Mouse (Mus musculus) retina, postnatal 7 days (tissue): ENCODE results near the gene A430005L14Rik.
"Not testable (repeated sequence)": the region's sequence is repeated elsewhere in the genome, so short reads cannot be mapped to it uniquely, and the experiment has no call there.

Source experiments
- DNase-seq: peaks from one replicate; pipeline ENCODE4 v3.0.0-alpha.2; 2012; ENCODE audit warnings: low read depth, low spot score

A430005L14Rik gene

GRCm38 (mm10) chr4:153956569-153957405 is at the start of gene A430005L14Rik:
A430005L14Rik (plus strand) TSS chr4:153957237.
- peak; percentile 95 for DNase-seq

- DNase-seq: no peak
Observed at GRCm38 (mm10) chr4:153907573-153907972, 49.5 kb upstream of the A430005L14Rik start.

GRCm38 (mm10) chr4:153913635-153914034 is 43.4 kb upstream of the A430005L14Rik start:
- no peak for DNase-seq

- no peak for DNase-seq
Observed at GRCm38 (mm10) chr4:153917773-153918500, 39.1 kb upstream of the A430005L14Rik start.

- DNase-seq: no peak
Observed at GRCm38 (mm10) chr4:153920517-153921233, 36.4 kb upstream of the A430005L14Rik start.

GRCm38 (mm10) chr4:153922090-153922489 is 34.9 kb upstream of the A430005L14Rik start:
- DNase-seq: not testable (repeated sequence)

- no peak for DNase-seq
Observed at GRCm38 (mm10) chr4:153928772-153929299, 28.2 kb upstream of the A430005L14Rik start.

- no peak for DNase-seq
Observed at GRCm38 (mm10) chr4:153929425-153929824, 27.6 kb upstream of the A430005L14Rik start.

- DNase-seq: no peak
Observed at GRCm38 (mm10) chr4:153929921-153930320, 27.1 kb upstream of the A430005L14Rik start.

GRCm38 (mm10) chr4:153943243-153943642 is 13.8 kb upstream of the A430005L14Rik start:
- DNase-seq: peak; percentile 61

- DNase-seq: no peak
Observed at GRCm38 (mm10) chr4:153944261-153944660, 12.8 kb upstream of the A430005L14Rik start.

GRCm38 (mm10) chr4:153945741-153946140 is 11.3 kb upstream of the A430005L14Rik start:
- no peak for DNase-seq

- DNase-seq: no peak
Observed at GRCm38 (mm10) chr4:153950372-153950771, 6.7 kb upstream of the A430005L14Rik start.

- DNase-seq: no peak
Observed at GRCm38 (mm10) chr4:153951150-153951549, 5.9 kb upstream of the A430005L14Rik start.

GRCm38 (mm10) chr4:153951692-153952091 is 5.3 kb upstream of the A430005L14Rik start:
- no peak for DNase-seq

GRCm38 (mm10) chr4:153955651-153956050 is 1.4 kb upstream of the A430005L14Rik start:
- peak; percentile 78 for DNase-seq

- no peak for DNase-seq
Observed at GRCm38 (mm10) chr4:153957444-153958250, 610 bp downstream of the A430005L14Rik start.

- DNase-seq: no peak
Observed at GRCm38 (mm10) chr4:153962631-153963030, 5.6 kb downstream of the A430005L14Rik start.

GRCm38 (mm10) chr4:153966651-153967050 is 9.6 kb downstream of the A430005L14Rik start:
- no peak for DNase-seq

- no peak for DNase-seq
Observed at GRCm38 (mm10) chr4:153967556-153967955, 10.5 kb downstream of the A430005L14Rik start.

- no peak for DNase-seq
Observed at GRCm38 (mm10) chr4:153968063-153968462, 11.0 kb downstream of the A430005L14Rik start.
